Mouse (Mus musculus): ENCODE measurements around the gene Zfp951. TPM values are rescaled to one million over a fixed set of nuclear protein-coding genes. Genes with fewer than 3 reads are reported as not detected.
A peak's percentile ranks its signal among the peaks of the same experiment; 100 is the strongest.
"Not testable (repeated sequence)": the region's sequence is repeated elsewhere in the genome, so short reads cannot be mapped to it uniquely, and the experiment has no call there.

Zfp951 gene
- 7.8 to 12.6 TPM (median 12.2 TPM) in 3 replicates for total RNA-seq (2017)

DNA sequence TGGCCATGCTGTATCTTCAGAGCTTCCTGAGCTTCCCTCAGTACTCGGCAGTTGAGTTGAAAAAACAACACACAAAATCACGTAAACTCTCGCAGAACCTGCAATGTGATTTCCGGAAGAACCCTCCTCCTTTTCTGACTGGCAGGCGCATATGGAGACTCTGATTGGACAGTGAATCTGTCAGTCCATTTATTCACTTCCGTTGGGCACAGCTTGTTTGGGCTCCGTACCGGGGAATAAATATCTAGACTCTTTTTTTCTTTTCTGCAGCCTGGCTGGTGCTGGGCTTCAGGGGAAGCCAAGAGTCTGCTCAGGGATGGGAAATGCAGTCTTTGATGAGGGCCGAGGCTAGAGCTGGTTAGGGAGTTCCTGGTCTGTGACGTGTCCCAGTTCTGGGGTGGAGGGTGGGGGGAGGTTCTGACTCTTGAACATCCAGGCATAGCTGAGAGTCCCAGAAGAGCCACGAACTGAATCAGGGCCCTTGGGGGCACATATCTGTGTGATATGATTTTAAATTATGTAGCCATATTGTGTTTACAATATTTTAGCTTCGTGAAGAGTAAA is at the start of gene Zfp951:
Zfp951 (minus strand) TSS at position 109 of the 564 bp plus-strand sequence.
- ATAC-seq (replicated peaks; ENCODE audit: insufficient number of reproducible peaks, low FRiP score, low TSS enrichment, poor library complexity, severe bottlenecking), result peak; percentile 96

DNA sequence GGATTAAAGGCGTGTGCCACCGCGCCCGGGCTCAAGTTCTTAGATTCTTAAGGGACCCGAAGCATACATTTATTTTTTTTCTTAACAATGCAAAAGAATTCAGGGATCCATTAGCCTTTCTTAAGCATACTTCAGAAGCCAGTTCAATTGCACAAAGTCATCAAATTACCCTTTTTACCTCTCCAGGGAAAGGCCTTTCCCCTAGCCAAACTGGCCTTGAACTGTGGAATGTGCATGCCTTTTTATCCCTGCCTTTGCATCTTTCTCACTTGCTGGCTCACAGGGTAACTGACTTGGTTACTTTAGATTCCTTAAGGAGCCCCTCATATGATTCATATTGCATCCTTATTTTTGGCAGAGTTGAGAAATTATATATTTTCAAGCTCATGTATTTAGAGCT is 46.7 kb upstream of the Zfp951 start:
- not testable (repeated sequence) for ATAC-seq (replicated peaks; ENCODE audit: insufficient number of reproducible peaks, low FRiP score, low TSS enrichment, poor library complexity, severe bottlenecking)

DNA sequence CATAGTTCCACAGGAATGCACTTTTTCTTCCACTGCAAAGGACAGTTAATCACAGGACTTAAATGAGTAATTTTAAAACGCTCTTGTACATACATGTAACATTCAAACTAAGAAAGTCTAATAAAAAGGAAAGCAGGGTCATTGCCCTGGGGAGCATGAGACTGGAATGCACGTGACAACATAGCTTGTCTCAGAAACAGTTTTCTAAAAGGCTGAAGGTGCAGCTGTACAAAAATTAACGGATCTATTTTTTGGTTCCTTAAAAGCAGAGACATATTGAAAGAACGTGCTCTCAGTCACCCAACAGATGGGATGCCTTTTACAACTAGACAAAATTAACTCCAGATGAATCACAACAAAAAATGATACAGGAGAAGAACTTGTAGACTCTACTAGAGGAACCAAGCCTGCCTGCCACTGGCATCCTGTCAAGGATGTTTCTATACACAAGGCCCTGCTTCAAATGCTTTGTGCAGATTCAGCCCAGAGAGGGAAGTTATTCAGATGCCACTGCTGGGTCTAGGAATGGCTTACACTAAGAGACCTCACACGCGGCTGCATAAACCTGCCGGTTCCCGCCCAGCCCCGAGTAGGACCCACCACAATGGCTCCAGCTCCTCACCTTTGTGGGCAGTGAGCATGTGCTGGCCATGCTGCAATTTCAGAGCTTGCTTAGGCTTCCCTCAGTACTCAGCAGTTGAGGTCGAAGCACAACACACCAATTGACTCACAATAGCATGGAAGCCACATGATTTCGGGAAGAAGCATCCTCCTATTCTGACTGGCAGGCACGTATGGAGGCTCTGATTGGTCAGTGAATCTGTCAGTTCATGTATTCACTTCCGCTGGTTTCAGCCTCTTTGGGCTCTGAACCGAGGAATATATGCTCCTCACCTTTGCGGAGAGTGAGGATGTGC is 567 bp downstream of the Zfp951 start:
- ATAC-seq (replicated peaks; ENCODE audit: insufficient number of reproducible peaks, low FRiP score, low TSS enrichment, poor library complexity, severe bottlenecking), result peak; percentile 60

DNA sequence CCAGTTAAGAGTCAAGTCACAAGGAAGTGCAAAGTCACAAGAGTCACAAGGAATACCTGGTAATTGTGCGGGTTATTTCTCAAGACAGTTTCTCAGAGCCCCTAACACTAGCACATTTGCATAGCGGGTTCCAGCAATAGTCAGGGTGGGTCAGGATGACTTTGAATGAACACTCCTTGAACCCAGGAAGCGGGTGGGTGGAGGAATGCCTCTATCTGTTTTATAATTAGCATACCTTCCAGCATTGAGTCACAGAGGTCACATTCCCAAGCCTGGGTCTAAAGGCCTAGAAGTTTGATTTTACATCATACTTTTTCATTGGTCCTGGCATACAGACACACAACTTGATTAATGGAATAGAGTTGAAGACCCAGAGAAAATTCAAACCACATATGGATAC is 5.3 kb downstream of the Zfp951 start:
- ATAC-seq (replicated peaks; ENCODE audit: insufficient number of reproducible peaks, low FRiP score, low TSS enrichment, poor library complexity, severe bottlenecking), result not testable (repeated sequence)

DNA sequence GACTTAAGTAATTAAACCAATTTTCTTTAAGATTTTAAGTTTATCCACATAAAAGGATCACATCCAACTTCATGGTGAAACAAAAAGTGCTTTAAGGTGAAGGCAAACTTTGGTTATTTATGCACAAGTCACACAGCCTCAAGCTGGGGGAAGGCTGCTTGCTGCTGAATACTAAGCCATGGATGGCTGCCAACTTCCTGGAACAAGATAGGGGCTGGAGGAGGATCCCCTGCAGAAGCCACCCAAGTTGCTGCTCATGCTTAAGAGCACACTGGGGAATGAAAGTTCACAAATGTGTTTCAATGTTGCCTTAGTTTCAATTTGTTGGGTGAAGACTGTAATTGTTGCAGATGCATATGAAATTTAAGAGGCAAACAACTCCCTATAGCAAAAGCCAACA is 26.5 kb downstream of the Zfp951 start:
- ATAC-seq (replicated peaks; ENCODE audit: insufficient number of reproducible peaks, low FRiP score, low TSS enrichment, poor library complexity, severe bottlenecking), result no peak

DNA sequence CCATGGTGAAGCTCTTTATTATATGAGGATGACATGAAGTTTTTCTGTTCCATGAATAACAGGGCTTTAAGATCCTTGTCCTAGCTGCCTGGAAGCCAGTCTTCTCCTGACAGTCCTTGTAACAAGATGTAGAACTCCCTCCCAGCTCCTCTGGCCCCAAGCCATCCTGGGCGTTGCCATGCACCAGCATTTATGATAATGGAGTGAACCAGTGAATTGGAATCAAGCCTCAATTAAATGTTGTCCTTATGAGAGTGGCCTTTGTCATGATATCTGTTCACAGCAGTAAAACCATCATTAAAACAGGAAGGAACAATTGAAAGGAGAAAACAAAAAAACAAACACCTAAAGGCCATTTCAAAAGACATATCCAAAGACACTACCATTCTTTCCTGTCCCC is 30.3 kb downstream of the Zfp951 start:
- no peak for ATAC-seq (replicated peaks; ENCODE audit: insufficient number of reproducible peaks, low FRiP score, low TSS enrichment, poor library complexity, severe bottlenecking)

DNA sequence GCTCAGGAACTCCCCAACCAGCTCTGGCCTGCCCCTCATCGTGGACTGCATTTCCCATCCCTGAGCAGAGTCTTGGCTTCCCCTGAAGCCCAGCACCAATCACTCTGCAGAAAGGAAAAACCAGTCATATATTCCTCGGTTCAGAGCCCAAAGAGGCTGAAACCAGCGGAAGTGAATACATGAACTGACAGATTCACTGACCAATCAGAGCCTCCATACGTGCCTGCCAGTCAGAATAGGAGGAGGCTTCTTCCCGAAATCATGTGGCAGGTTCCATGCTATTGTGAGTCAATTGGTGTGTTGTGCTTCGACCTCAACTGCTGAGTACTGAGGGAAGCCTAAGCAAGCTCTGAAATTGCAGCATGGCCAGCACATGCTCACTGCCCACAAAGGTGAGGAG is 89.7 kb downstream of the Zfp951 start:
- ATAC-seq (replicated peaks; ENCODE audit: insufficient number of reproducible peaks, low FRiP score, low TSS enrichment, poor library complexity, severe bottlenecking), result peak; percentile 47; the same call in 1 of the 2 replicates

Other genes starting within 250 kb of the Zfp951 start
- 74.5 to 88.7 TPM (median 78.9 TPM) in 3 replicates for gene Abcg3, start 122.6 kb upstream of the Zfp951 start, total RNA-seq (2017)

All from monocyte, adult 5-6 weeks (primary cell).